Mouse (Mus musculus) liver, postnatal 0 days (tissue): ENCODE results near the gene Vps37c.

Experiments used
- CTCF ChIP-seq: sonication (generic); IDR thresholded peaks from 2 replicates; pipeline ENCODE4 v1.5.1; 2016; ENCODE audit warnings: antibody characterized with exemption, low read depth
- EP300 ChIP-seq: IDR thresholded peaks from 2 replicates; pipeline ENCODE4 v1.6.1; 2016; ENCODE audit warnings: antibody characterized with exemption, low read depth, mild to moderate bottlenecking

- TF ChIP-seq CTCF (no peak), EP300 (no peak)
Observed at GRCm38 (mm10) chr19:10640589-10641378, 47.8 kb upstream of the Vps37c start.
